Mouse (Mus musculus) thymus, adult 2 months (tissue): ENCODE measurements at regions not wholly inside any gene's neighbourhood (a gene's known extent, or its start where the extent isn't known, plus 50 kb on each side); places are given as distances from the start of the nearest gene placed in this dataset.

Experiments
- DNase-seq: peaks from one replicate; pipeline ENCODE4 v3.0.0; 2021
- H3K27ac ChIP-seq: fragments of 200-500 bp; 2 replicates; pipeline ENCODE4 v1.5.1; 2012; ENCODE audit warnings: low read length, control low read depth; ENCODE audit not compliant: control insufficient read depth, insufficient read depth
- H3K27me3 ChIP-seq: fragments of 200-500 bp; 2 replicates; pipeline ENCODE4 v1.6.1; 2012; ENCODE audit warnings: mild to moderate bottlenecking, low read length, moderate library complexity, mixed read lengths; ENCODE audit not compliant: control insufficient read depth, insufficient read depth
- H3K36me3 ChIP-seq: fragments of 200-500 bp; 2 replicates; pipeline ENCODE4 v1.6.1; 2012; ENCODE audit warnings: mild to moderate bottlenecking, low read length, moderate library complexity; ENCODE audit not compliant: control insufficient read depth, insufficient read depth
- H3K4me1 ChIP-seq: fragments of 200-500 bp; replicated peaks from 2 replicates; pipeline ENCODE4 v1.6.1; 2012; ENCODE audit warnings: low read length; ENCODE audit not compliant: control insufficient read depth, insufficient read depth
- H3K4me3 ChIP-seq: fragments of 200-500 bp; 2 replicates; pipeline ENCODE4 v1.5.1; 2012; ENCODE audit warnings: mild to moderate bottlenecking, low read length, control low read depth, moderate library complexity; ENCODE audit not compliant: control insufficient read depth, insufficient read depth
- CTCF ChIP-seq: fragments of 200-500 bp; IDR thresholded peaks from 2 replicates; pipeline ENCODE4 v1.5.1; 2012; ENCODE audit warnings: mild to moderate bottlenecking, control low read depth, low read length, moderate library complexity, borderline replicate concordance; ENCODE audit not compliant: control insufficient read depth, poor library complexity, insufficient read depth; ENCODE audit errors: extremely low read depth
- POLR2A ChIP-seq: fragments of 200-500 bp; IDR thresholded peaks from 2 replicates; pipeline ENCODE4 v1.6.1; 2012; ENCODE audit warnings: mild to moderate bottlenecking, low read length, control low read depth, moderate library complexity; ENCODE audit not compliant: control insufficient read depth, poor library complexity, insufficient read depth; ENCODE audit errors: extremely low read depth
- WGBS: fragments of 180-500 bp; shearing (Covaris S2); methylation state at CpG from one replicate; pipeline ENCODE4 v1.1.7; 2018; 5-methylcytosine and 5-hydroxymethylcytosine counted together

- 19% methylated on average over 2 of the region's 2 CpGs for WGBS
- no peak for TF ChIP-seq POLR2A
- TF ChIP-seq CTCF, result no peak
- Histone ChIP-seq H3K36me3 (no peaks in the 10 kb centered on the region), H3K4me1 (0 out of 2 replicates have a peak, but pooled peaks cover 2% of the 10 kb centered on the region), H3K4me3 (no peak overlapping the region), H3K27ac (no peak overlapping the region), H3K27me3 (no peaks in the 10 kb centered on the region)
- no peak for DNase-seq
Observed at GRCm38 (mm10) chrX:19153619-19154018, 327.5 kb downstream of the Tex13c3 start.

- TF ChIP-seq CTCF (no peak), POLR2A (no peak)
- H3K27ac ChIP-seq, result no peak overlapping the region
- no peaks in the 10 kb centered on the region for H3K27me3 ChIP-seq
- H3K4me3 ChIP-seq, result no peak overlapping the region
- H3K36me3 ChIP-seq, result no peaks in the 10 kb centered on the region
- 0 out of 2 replicates have a peak, but pooled peaks cover 2% of the 10 kb centered on the region for H3K4me1 ChIP-seq
- 100% methylated on average over 1 of the region's 1 CpGs for WGBS
- no peak for DNase-seq
Observed at GRCm38 (mm10) chrX:19152170-19152861, 328.8 kb downstream of the Tex13c3 start.

GRCm38 (mm10) chrX:19150606-19151005 is 330.5 kb downstream of the Tex13c3 start:
- Histone ChIP-seq H3K27me3 (no peaks in the 10 kb centered on the region), H3K4me3 (no peak overlapping the region), H3K27ac (no peak overlapping the region), H3K36me3 (no peaks in the 10 kb centered on the region), H3K4me1 (0 out of 2 replicates have a peak, but pooled peaks cover 2% of the 10 kb centered on the region)
- no peak for DNase-seq
- WGBS, result 89% methylated on average over 3 of the region's 3 CpGs
- TF ChIP-seq POLR2A (no peak), CTCF (no peak)

- Histone ChIP-seq H3K4me3 (no peak overlapping the region), H3K27me3 (no peaks in the 10 kb centered on the region), H3K4me1 (no peaks in the 10 kb centered on the region), H3K36me3 (no peaks in the 10 kb centered on the region), H3K27ac (no peak overlapping the region)
- WGBS, result 90% methylated on average over 1 of the region's 1 CpGs
- TF ChIP-seq CTCF (no peak), POLR2A (no peak)
- DNase-seq, result no peak
Observed at GRCm38 (mm10) chrX:19148672-19149071, 332.4 kb downstream of the Tex13c3 start.

DNA sequence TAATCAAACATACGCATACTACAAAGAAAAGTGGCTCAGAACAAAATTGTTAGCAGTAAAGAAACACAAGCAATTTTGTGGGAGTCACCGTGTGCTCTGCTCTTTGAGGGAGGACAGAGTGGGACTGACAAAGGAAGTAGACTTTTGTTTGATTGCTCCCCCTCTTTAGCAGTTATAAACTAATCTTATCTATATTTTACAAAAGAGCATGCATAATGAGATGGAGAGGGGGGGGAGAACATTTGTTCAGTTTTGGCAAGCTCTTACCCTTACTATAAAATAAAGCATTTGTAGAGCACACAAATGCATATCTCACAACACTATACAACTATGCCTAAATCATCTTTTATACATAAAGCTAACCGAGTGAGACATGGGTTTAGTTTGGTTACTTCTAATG is 332.9 kb downstream of the Tex13c3 start:
- no peaks in the 10 kb centered on the region for H3K4me1 ChIP-seq
- TF ChIP-seq CTCF, result no peak
- TF ChIP-seq POLR2A, result no peak
- WGBS, result 73% methylated on average over 3 of the region's 3 CpGs

DNA sequence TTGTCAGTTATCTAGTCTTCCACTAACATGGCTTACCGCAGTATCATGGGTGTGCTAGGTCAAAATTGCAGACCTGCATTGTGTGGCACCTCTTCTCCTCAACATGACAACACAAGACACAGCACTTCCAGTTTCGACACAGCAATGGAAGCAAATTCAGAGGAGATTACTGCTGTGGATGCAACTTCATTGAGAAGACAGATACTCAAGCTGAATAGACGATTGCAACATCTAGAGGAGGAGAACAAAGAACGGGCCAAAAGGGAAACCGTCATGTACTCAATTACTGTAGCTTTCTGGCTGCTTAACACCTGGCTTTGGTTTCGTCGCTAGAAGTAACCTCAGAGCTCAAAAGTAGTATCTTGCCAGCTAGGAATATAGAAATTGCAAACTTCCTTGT is 368.4 kb downstream of the Tex13c3 start:
- WGBS, result 39% methylated on average over 7 of the region's 7 CpGs
- Histone ChIP-seq H3K27ac (no peak overlapping the region), H3K36me3 (no peaks in the 10 kb centered on the region), H3K27me3 (no peaks in the 10 kb centered on the region), H3K4me3 (no peak overlapping the region), H3K4me1 (no peaks in the 10 kb centered on the region)
- DNase-seq, result no peak
- no peak for TF ChIP-seq CTCF

More for the DNA sequence above, 332.9 kb downstream of the Tex13c3 start:
- Histone ChIP-seq H3K4me3 (no peak overlapping the region), H3K27me3 (no peaks in the 10 kb centered on the region), H3K36me3 (no peaks in the 10 kb centered on the region), H3K27ac (no peak overlapping the region)
- DNase-seq, result no peak

GRCm38 (mm10) chrX:19102911-19103310 is 378.2 kb downstream of the Tex13c3 start:
- DNase-seq, result no peak
- Histone ChIP-seq H3K36me3 (no peaks in the 10 kb centered on the region), H3K4me1 (no peaks in the 10 kb centered on the region), H3K27me3 (no peaks in the 10 kb centered on the region), H3K4me3 (no peak overlapping the region), H3K27ac (no peak overlapping the region)
- 84% methylated on average over 2 of the region's 2 CpGs for WGBS
- TF ChIP-seq POLR2A, result no peak
